Mouse (Mus musculus): ENCODE data around the gene Tnfrsf19. TPM values are rescaled to one million over a fixed set of nuclear protein-coding genes. Genes with fewer than 3 reads are reported as not detected.

The Tnfrsf19 gene
- polyA plus RNA-seq, 1 experiment, result 4.7 TPM

- TF ChIP-seq POLR2A (IDR thresholded peaks at IDR 0.05; ENCODE audit: low read depth, low read length), result no peak
- TF ChIP-seq CTCF (IDR thresholded peaks at IDR 0.05; ENCODE audit: extremely low read depth, insufficient read length, insufficient replicate concordance, low read depth, low read length), result no peak
- Histone ChIP-seq H3K4me1 (ENCODE audit: control insufficient read depth, insufficient read depth, insufficient read length, low read length) (no peaks in the 10 kb centered on the region), H3K27ac (ENCODE audit: insufficient read depth, low read depth, low read length) (no peak overlapping the region), H3K4me3 (ENCODE audit: low read depth, low read length) (no peak overlapping the region), H3K36me3 (ENCODE audit: control insufficient read depth, insufficient read depth, low read length) (no peaks in the 10 kb centered on the region), H3K27me3 (ENCODE audit: control insufficient read depth, insufficient read depth, low read length) (no peaks in the 10 kb centered on the region)
- WGBS, result 95% methylated on average over 6 of the region's 6 CpGs
Measured at GRCm38 (mm10) chr14:61003676-61004075, 42.6 kb downstream of the Tnfrsf19 start.

GRCm38 (mm10) chr14:61000072-61000471, 46.2 kb downstream of the Tnfrsf19 start:
- WGBS, result 64% methylated on average over 5 of the region's 5 CpGs
- H3K27me3 ChIP-seq (ENCODE audit: control insufficient read depth, insufficient read depth, low read length), result no peaks in the 10 kb centered on the region

GRCm38 (mm10) chr14:60996556-60996955, 49.7 kb downstream of the Tnfrsf19 start:
- Histone ChIP-seq H3K27ac (ENCODE audit: insufficient read depth, low read depth, low read length) (no peak overlapping the region), H3K4me1 (ENCODE audit: control insufficient read depth, insufficient read depth, insufficient read length, low read length) (peaks cover 3% of the 10 kb centered on the region; the same call in 1 of the 2 replicates), H3K36me3 (ENCODE audit: control insufficient read depth, insufficient read depth, low read length) (no peaks in the 10 kb centered on the region), H3K4me3 (ENCODE audit: low read depth, low read length) (no peak overlapping the region), H3K27me3 (ENCODE audit: control insufficient read depth, insufficient read depth, low read length) (no peaks in the 10 kb centered on the region)
- TF ChIP-seq CTCF (IDR thresholded peaks at IDR 0.05; ENCODE audit: extremely low read depth, insufficient read length, insufficient replicate concordance, low read depth, low read length) (no peak), POLR2A (IDR thresholded peaks at IDR 0.05; ENCODE audit: low read depth, low read length) (no peak)
- 91% methylated on average over 6 of the region's 6 CpGs for WGBS

More at GRCm38 (mm10) chr14:61000072-61000471, 46.2 kb downstream of the Tnfrsf19 start:
- Histone ChIP-seq H3K4me3 (ENCODE audit: low read depth, low read length) (no peak overlapping the region), H3K27ac (ENCODE audit: insufficient read depth, low read depth, low read length) (no peak overlapping the region), H3K36me3 (ENCODE audit: control insufficient read depth, insufficient read depth, low read length) (no peaks in the 10 kb centered on the region), H3K4me1 (ENCODE audit: control insufficient read depth, insufficient read depth, insufficient read length, low read length) (no peaks in the 10 kb centered on the region)
- no peak for TF ChIP-seq CTCF (IDR thresholded peaks at IDR 0.05; ENCODE audit: extremely low read depth, insufficient read length, insufficient replicate concordance, low read depth, low read length)
- no peak for TF ChIP-seq POLR2A (IDR thresholded peaks at IDR 0.05; ENCODE audit: low read depth, low read length)

GRCm38 (mm10) chr14:60993506-60993905, 52.8 kb downstream of the Tnfrsf19 start:
- peaks cover 3% of the 10 kb centered on the region; the same call in 1 of the 2 replicates for H3K4me1 ChIP-seq (ENCODE audit: control insufficient read depth, insufficient read depth, insufficient read length, low read length)
- H3K27ac ChIP-seq (ENCODE audit: insufficient read depth, low read depth, low read length), result no peak overlapping the region
- TF ChIP-seq POLR2A (IDR thresholded peaks at IDR 0.05; ENCODE audit: low read depth, low read length), result no peak
- no peak for TF ChIP-seq CTCF (IDR thresholded peaks at IDR 0.05; ENCODE audit: extremely low read depth, insufficient read length, insufficient replicate concordance, low read depth, low read length)
- 22% methylated on average over 10 of the region's 10 CpGs for WGBS
- H3K27me3 ChIP-seq (ENCODE audit: control insufficient read depth, insufficient read depth, low read length), result no peaks in the 10 kb centered on the region
- H3K36me3 ChIP-seq (ENCODE audit: control insufficient read depth, insufficient read depth, low read length), result no peaks in the 10 kb centered on the region
- H3K4me3 ChIP-seq (ENCODE audit: low read depth, low read length), result no peak overlapping the region

GRCm38 (mm10) chr14:60993092-60993491, 53.2 kb downstream of the Tnfrsf19 start:
- TF ChIP-seq POLR2A (IDR thresholded peaks at IDR 0.05; ENCODE audit: low read depth, low read length) (no peak), CTCF (IDR thresholded peaks at IDR 0.05; ENCODE audit: extremely low read depth, insufficient read length, insufficient replicate concordance, low read depth, low read length) (no peak)
- 48% methylated on average over 3 of the region's 3 CpGs for WGBS

GRCm38 (mm10) chr14:60992144-60992543, 54.1 kb downstream of the Tnfrsf19 start:
- 92% methylated on average over 4 of the region's 4 CpGs for WGBS
- H3K27ac ChIP-seq (ENCODE audit: insufficient read depth, low read depth, low read length), result no peak overlapping the region
- peaks cover 3% of the 10 kb centered on the region; the same call in 1 of the 2 replicates for H3K4me1 ChIP-seq (ENCODE audit: control insufficient read depth, insufficient read depth, insufficient read length, low read length)
- TF ChIP-seq CTCF (IDR thresholded peaks at IDR 0.05; ENCODE audit: extremely low read depth, insufficient read length, insufficient replicate concordance, low read depth, low read length) (no peak), POLR2A (IDR thresholded peaks at IDR 0.05; ENCODE audit: low read depth, low read length) (no peak)
- H3K27me3 ChIP-seq (ENCODE audit: control insufficient read depth, insufficient read depth, low read length), result no peaks in the 10 kb centered on the region
- no peak overlapping the region for H3K4me3 ChIP-seq (ENCODE audit: low read depth, low read length)
- H3K36me3 ChIP-seq (ENCODE audit: control insufficient read depth, insufficient read depth, low read length), result no peaks in the 10 kb centered on the region

More at GRCm38 (mm10) chr14:60993092-60993491, 53.2 kb downstream of the Tnfrsf19 start:
- Histone ChIP-seq H3K36me3 (ENCODE audit: control insufficient read depth, insufficient read depth, low read length) (no peaks in the 10 kb centered on the region), H3K4me3 (ENCODE audit: low read depth, low read length) (no peak overlapping the region), H3K4me1 (ENCODE audit: control insufficient read depth, insufficient read depth, insufficient read length, low read length) (peaks cover 3% of the 10 kb centered on the region; the same call in 1 of the 2 replicates), H3K27ac (ENCODE audit: insufficient read depth, low read depth, low read length) (no peak overlapping the region), H3K27me3 (ENCODE audit: control insufficient read depth, insufficient read depth, low read length) (no peaks in the 10 kb centered on the region)

- TF ChIP-seq POLR2A (IDR thresholded peaks at IDR 0.05; ENCODE audit: low read depth, low read length) (no peak), CTCF (IDR thresholded peaks at IDR 0.05; ENCODE audit: extremely low read depth, insufficient read length, insufficient replicate concordance, low read depth, low read length) (no peak)
- Histone ChIP-seq H3K27me3 (ENCODE audit: control insufficient read depth, insufficient read depth, low read length) (no peaks in the 10 kb centered on the region), H3K4me1 (ENCODE audit: control insufficient read depth, insufficient read depth, insufficient read length, low read length) (peaks cover 2% of the 10 kb centered on the region; the same call in 1 of the 2 replicates), H3K4me3 (ENCODE audit: low read depth, low read length) (no peak overlapping the region), H3K27ac (ENCODE audit: insufficient read depth, low read depth, low read length) (no peak overlapping the region), H3K36me3 (ENCODE audit: control insufficient read depth, insufficient read depth, low read length) (no peaks in the 10 kb centered on the region)
- WGBS, result 66% methylated on average over 6 of the region's 6 CpGs
Measured at GRCm38 (mm10) chr14:60988228-60988627, 58.1 kb downstream of the Tnfrsf19 start.

All from small intestine, adult 2 months (tissue).